In genomic region chr15:81937098-81937972, GRCm38 (mm10) we compare ENCODE assay signal across 8 mouse cellular contexts. TPM values are rescaled to one million over a fixed set of nuclear protein-coding genes. Genes with fewer than 3 reads are reported as not detected.
DNase-seq lines count a peak whose midpoint lies in the region; ATAC-seq and TF ChIP-seq lines count a peak whose summit lies in the region.

No protein-coding gene starts in this region.

- peaks cover 9% of the 10 kb centered on the region for H3K4me1 ChIP-seq in forebrain, embryonic 14.5 days (ENCODE audit: control insufficient read depth, insufficient read depth, low read length)
- H3K4me1 ChIP-seq in hindbrain, embryonic 11.5 days (replicated peaks; ENCODE audit: control insufficient read depth, insufficient read depth, low read length): peaks cover 12% of the 10 kb centered on the region; the same call in 1 of the 2 replicates

- peak; percentile 76 to 80 for DNase-seq in adrenal gland, adult (ENCODE audit: inconsistent age in 2 of 2, low spot score in 1 of 2)
- no peak for DNase-seq in adrenal gland, postnatal 4 days (ENCODE audit: low spot score in 2 of 2)
- DNase-seq in brain, embryonic 14.5 days (ENCODE audit: low read depth): peak; percentile 81
- peak; percentile 71 for DNase-seq in forebrain, embryonic 14.5 days (ENCODE audit: low spot score)
- DNase-seq in hindbrain, embryonic 11.5 days (ENCODE audit: low spot score): peak; percentile 17
- DNase-seq in left cerebral cortex, postnatal 36 days (ENCODE audit: low spot score in 2 of 2): peak; percentile 72 to 79
- DNase-seq in thymus, adult 18-20 months: no peak

- no peak overlapping the region for H3ac ChIP-seq in myocyte (ENCODE audit: control insufficient read depth, insufficient read length)

- H3K9ac ChIP-seq in forebrain, embryonic 14.5 days (ENCODE audit: low read length): peak overlapping the region; percentile 73
- peak overlapping the region; percentile 70 for H3K9ac ChIP-seq in hindbrain, embryonic 11.5 days (ENCODE audit: low read depth, low read length)

- 9% methylated on average over 18 of the region's 19 CpGs for WGBS in forebrain, embryonic 14.5 days
- 9% methylated on average over 19 of the region's 19 CpGs for WGBS in hindbrain, embryonic 11.5 days

- H3K9me3 ChIP-seq in forebrain, embryonic 14.5 days (replicated peaks; ENCODE audit: control insufficient read depth, low read length): no peaks in the 10 kb centered on the region
- no peaks in the 10 kb centered on the region for H3K9me3 ChIP-seq in hindbrain, embryonic 11.5 days (ENCODE audit: control insufficient read depth, low read length)

- peak; percentile 65 for ATAC-seq in forebrain, embryonic 14.5 days
- ATAC-seq in hindbrain, embryonic 11.5 days (ENCODE audit: low FRiP score): no peak

- peak overlapping the region; percentile 86 for H3K27ac ChIP-seq in forebrain, embryonic 14.5 days (ENCODE audit: low read depth, low read length)
- H3K27ac ChIP-seq in hindbrain, embryonic 11.5 days (ENCODE audit: low read depth, low read length): peak overlapping the region; percentile 70; the same call in 1 of the 2 replicates

- intact Hi-C loops in left cerebral cortex, postnatal 36 days (cut with DNase I): no loop called here

- TF ChIP-seq POLR2A in brain, embryonic 14.5 days (IDR thresholded peaks at IDR 0.05; ENCODE audit: borderline replicate concordance, extremely low read depth, insufficient read depth, insufficient read length, poor library complexity, severe bottlenecking): 0 out of 2 replicates have a peak, but pooled peaks have one; percentile 0
- no peak for TF ChIP-seq POLR2A in myocyte (IDR thresholded peaks at IDR 0.05; ENCODE audit: insufficient read length, low read depth)

- peak overlapping the region; percentile 50 for H3K4me3 ChIP-seq in forebrain, embryonic 14.5 days (ENCODE audit: low read depth, low read length)
- peak overlapping the region; percentile 41 for H3K4me3 ChIP-seq in hindbrain, embryonic 11.5 days (ENCODE audit: low read depth, low read length)
- H3K4me3 ChIP-seq in myocyte: peak overlapping the region; percentile 33

- no peaks in the 10 kb centered on the region for H3K27me3 ChIP-seq in forebrain, embryonic 14.5 days (replicated peaks; ENCODE audit: control insufficient read depth, insufficient read depth, low read length)
- no peaks in the 10 kb centered on the region for H3K27me3 ChIP-seq in hindbrain, embryonic 11.5 days (ENCODE audit: control insufficient read depth, insufficient read depth, low read length)
- H3K27me3 ChIP-seq in myocyte (ENCODE audit: control insufficient read depth, insufficient read depth, insufficient read length): no peaks in the 10 kb centered on the region

- peak overlapping the region; percentile 68 for H3K4me2 ChIP-seq in forebrain, embryonic 14.5 days (ENCODE audit: low read length)
- peak overlapping the region; percentile 63 for H3K4me2 ChIP-seq in hindbrain, embryonic 11.5 days (replicated peaks; ENCODE audit: low read depth, low read length)
- peak overlapping the region; percentile 82 for H3K4me2 ChIP-seq in myocyte (ENCODE audit: low read depth)

- H3K79me2 ChIP-seq in myocyte (ENCODE audit: control insufficient read depth, insufficient read depth): no peaks in the 10 kb centered on the region

- TF ChIP-seq CTCF in brain, embryonic 14.5 days (IDR thresholded peaks at IDR 0.05; ENCODE audit: borderline replicate concordance, extremely low read depth, insufficient read depth, insufficient read length): no peak

- 0 out of 2 replicates have a peak, but pooled peaks cover 5% of the 10 kb centered on the region for H3K36me3 ChIP-seq in forebrain, embryonic 14.5 days (ENCODE audit: control insufficient read depth, insufficient read depth, low read length)
- H3K36me3 ChIP-seq in hindbrain, embryonic 11.5 days (ENCODE audit: control insufficient read depth, insufficient read depth, low read length): no peaks in the 10 kb centered on the region
- H3K36me3 ChIP-seq in myocyte (ENCODE audit: control insufficient read depth, insufficient read depth): no peaks in the 10 kb centered on the region

TF ChIP-seq in myocyte, 11 proteins besides CTCF, POLR2A, EP300 and RAD21:
- TF ChIP-seq SRF (IDR thresholded peaks at IDR 0.05; ENCODE audit: control insufficient read depth, insufficient read length, low read depth) (peak; percentile 42), MYOD1 (IDR thresholded peaks at IDR 0.05; ENCODE audit: control insufficient read depth in 1 of 3, insufficient read length in 2 of 3, low read depth in 2 of 3) (peak in 2 of 3 experiments; percentile 67 to 77), CEBPB (IDR thresholded peaks at IDR 0.05; ENCODE audit: insufficient read depth, poor library complexity, severe bottlenecking) (no peak), TCF3 (IDR thresholded peaks at IDR 0.05; ENCODE audit: insufficient read length, low read depth) (no peak), MYOG (IDR thresholded peaks at IDR 0.05; ENCODE audit: control insufficient read depth in 1 of 3, insufficient read depth in 1 of 3, insufficient read length in 2 of 3, low read depth in 2 of 3) (peak in 2 of 3 experiments; percentile 78 to 81), E2F4 (IDR thresholded peaks at IDR 0.05; ENCODE audit: insufficient read depth) (no peak), MAX (IDR thresholded peaks at IDR 0.05; ENCODE audit: low read depth) (no peak)

RNA-seq across cellular contexts. Expression of gene Csdc2, which starts 0.8 kb away (rescaled TPM):
- 10 to 100 TPM; 52.8 to 55.7 TPM for total RNA-seq in adrenal gland, postnatal 4 days (2021)
- polyA plus RNA-seq in brain, embryonic 14.5 days (2012; rRNA removed): 89.4 and 128 TPM in 2 replicates
- polyA plus RNA-seq in forebrain, embryonic 14.5 days (2014; fragmentation: Nextera tagmentation; extraction: Ambion mirVana): 72.8 and 110 TPM in 2 replicates
- 25.2 and 25.7 TPM in 2 replicates for polyA plus RNA-seq in hindbrain, embryonic 11.5 days (2014; fragmentation: Nextera tagmentation; extraction: Ambion mirVana)
- total RNA-seq in left cerebral cortex, postnatal 36 days (2021): 10 to 100 TPM; 83.6 to 86.1 TPM
- 38.3 TPM for polyA plus RNA-seq in myocyte (2012; fragmentation: generic; extraction: Trizol)

RNA-seq across cellular contexts. Expression of gene Polr3h, which starts 11.3 kb away (rescaled TPM):
- total RNA-seq in adrenal gland, postnatal 4 days (2021): 10 to 100 TPM; 25.3 to 27.9 TPM
- polyA plus RNA-seq in brain, embryonic 14.5 days (2012; rRNA removed): 30.8 and 34.4 TPM in 2 replicates
- polyA plus RNA-seq in forebrain, embryonic 14.5 days (2014; fragmentation: Nextera tagmentation; extraction: Ambion mirVana): 99.6 and 110 TPM in 2 replicates
- polyA plus RNA-seq in hindbrain, embryonic 11.5 days (2014; fragmentation: Nextera tagmentation; extraction: Ambion mirVana): 66.2 and 67.1 TPM in 2 replicates
- total RNA-seq in left cerebral cortex, postnatal 36 days (2021): 10 to 100 TPM; 46.7 to 58.5 TPM
- 247 TPM for polyA plus RNA-seq in myocyte (2012; fragmentation: generic; extraction: Trizol)

RNA-seq across cellular contexts. Expression of gene Pmm1, which starts 23.4 kb away (rescaled TPM):
- total RNA-seq in adrenal gland, postnatal 4 days (2021): 100 to 1,000 TPM in 1 of 2 experiments, 10 to 100 TPM in 1; 94.6 to 101 TPM
- polyA plus RNA-seq in brain, embryonic 14.5 days (2012; rRNA removed): 75.6 and 78.9 TPM in 2 replicates
- 92.6 and 93.3 TPM in 2 replicates for polyA plus RNA-seq in forebrain, embryonic 14.5 days (2014; fragmentation: Nextera tagmentation; extraction: Ambion mirVana)
- 31.1 and 33.7 TPM in 2 replicates for polyA plus RNA-seq in hindbrain, embryonic 11.5 days (2014; fragmentation: Nextera tagmentation; extraction: Ambion mirVana)
- total RNA-seq in left cerebral cortex, postnatal 36 days (2021): 100 to 1,000 TPM; 197 to 221 TPM
- polyA plus RNA-seq in myocyte (2012; fragmentation: generic; extraction: Trizol): 104 TPM

RNA-seq across cellular contexts. Expression of gene 1700029P11Rik, which starts 43.0 kb away (rescaled TPM):
- total RNA-seq in adrenal gland, postnatal 4 days (2021): not detected
- not detected in 2 replicates for polyA plus RNA-seq in brain, embryonic 14.5 days (2012; rRNA removed)
- not detected in 2 replicates for polyA plus RNA-seq in forebrain, embryonic 14.5 days (2014; fragmentation: Nextera tagmentation; extraction: Ambion mirVana)
- polyA plus RNA-seq in hindbrain, embryonic 11.5 days (2014; fragmentation: Nextera tagmentation; extraction: Ambion mirVana): not detected in 2 replicates
- not detected for total RNA-seq in left cerebral cortex, postnatal 36 days (2021)
- polyA plus RNA-seq in myocyte (2012; fragmentation: generic; extraction: Trizol): not detected

RNA-seq across cellular contexts. Expression of gene Xrcc6, which starts 50.3 kb away (rescaled TPM):
- 10 to 100 TPM; 89.4 to 92.6 TPM for total RNA-seq in adrenal gland, postnatal 4 days (2021)
- polyA plus RNA-seq in brain, embryonic 14.5 days (2012; rRNA removed): 22.5 and 27.6 TPM in 2 replicates
- polyA plus RNA-seq in forebrain, embryonic 14.5 days (2014; fragmentation: Nextera tagmentation; extraction: Ambion mirVana): 55.4 and 56.9 TPM in 2 replicates
- polyA plus RNA-seq in hindbrain, embryonic 11.5 days (2014; fragmentation: Nextera tagmentation; extraction: Ambion mirVana): 62.4 and 66.6 TPM in 2 replicates
- 10 to 100 TPM; 19.1 to 33.7 TPM for total RNA-seq in left cerebral cortex, postnatal 36 days (2021)
- 46.3 TPM for polyA plus RNA-seq in myocyte (2012; fragmentation: generic; extraction: Trizol)

Comparison
In these comparisons a context has a peak if more than half of its experiments do, and no peak if none do; other contexts are left out.
1. DNase-seq: peak in adrenal gland, adult (2 of 2), brain, embryonic 14.5 days (single experiment), forebrain, embryonic 14.5 days (single experiment), hindbrain, embryonic 11.5 days (single experiment) and left cerebral cortex, postnatal 36 days (2 of 2); none in adrenal gland, postnatal 4 days (0 of 2) and thymus, adult 18-20 months (0 of 2).
2. Peak in every context shown above with its lines, with median percentiles within 50 percentile points of each other: H3K4me2 ChIP-seq and H3K4me3 ChIP-seq.